Mouse (Mus musculus) embryonic fibroblast, embryonic 13.5 days (primary cell): ENCODE measurements around the gene Synrg.

Experiments used
- CTCF ChIP-seq: IDR thresholded peaks from 2 replicates; pipeline ENCODE4 v1.5.1; 2011; ENCODE audit warnings: mild to moderate bottlenecking, control low read depth, low read length, moderate library complexity, borderline replicate concordance; ENCODE audit not compliant: insufficient read depth
- POLR2A ChIP-seq: IDR thresholded peaks from 2 replicates; pipeline ENCODE4 v1.6.1; 2011; ENCODE audit warnings: low read depth, mild to moderate bottlenecking, control low read depth, low read length, moderate library complexity

DNA sequence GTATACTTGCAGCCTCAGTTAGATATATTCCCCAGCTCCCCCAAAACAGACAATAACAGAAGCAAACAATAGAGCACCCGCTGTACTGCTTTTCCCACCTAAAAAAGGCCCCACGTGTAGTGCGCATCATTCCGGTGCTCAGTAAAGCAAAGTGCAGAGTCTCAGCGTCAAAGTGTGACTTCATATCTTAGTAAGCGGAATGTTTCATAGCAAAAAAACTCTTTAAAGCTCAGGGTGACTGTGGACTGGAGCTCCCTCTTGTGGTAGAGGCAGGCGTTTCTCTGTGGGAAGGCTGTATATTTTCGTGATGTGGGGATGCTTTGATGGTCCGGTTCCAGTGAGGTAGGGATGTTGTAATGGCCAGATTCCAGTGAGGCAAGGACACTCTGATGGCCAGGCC lies 67.7 kb downstream of the Synrg start:
- TF ChIP-seq POLR2A: no peak
- peak; percentile 40; the same call in 1 of the 2 replicates for TF ChIP-seq CTCF
